Mouse (Mus musculus) stomach, embryonic 14.5 days (tissue): ENCODE data around the gene Snapc1. TPM values are rescaled to one million over a fixed set of nuclear protein-coding genes. Genes with fewer than 3 reads are reported as not detected.

Source experiments
- ATAC-seq: fragments of 200-750 bp; cut with Nextera tagmentation; 2 replicates; pipeline ENCODE4 v1.8.0; 2017; ENCODE audit warnings: low read depth, moderate TSS enrichment; ENCODE audit not compliant: insufficient number of reproducible peaks, insufficient read depth, low FRiP score
- H3K27ac ChIP-seq: fragments of 300-500 bp; sonication (generic); 2 replicates; pipeline ENCODE4 v1.5.1; 2014; ENCODE audit warnings: mild to moderate bottlenecking, low read length, moderate library complexity, mixed read lengths
- H3K27me3 ChIP-seq: fragments of 300-500 bp; sonication (generic); 2 replicates; pipeline ENCODE4 v1.6.1; 2014; ENCODE audit warnings: low read length, control low read depth, mixed read lengths; ENCODE audit not compliant: control insufficient read depth, insufficient read depth
- H3K36me3 ChIP-seq: fragments of 300-500 bp; sonication (generic); 2 replicates; pipeline ENCODE4 v1.6.1; 2014; ENCODE audit warnings: mild to moderate bottlenecking, control low read depth, low read length, moderate library complexity, mixed read lengths; ENCODE audit not compliant: control insufficient read depth, insufficient read depth
- H3K4me1 ChIP-seq: fragments of 300-500 bp; sonication (generic); 2 replicates; pipeline ENCODE4 v1.6.1; 2014; ENCODE audit warnings: low read length, control low read depth, mixed read lengths; ENCODE audit not compliant: control insufficient read depth, insufficient read depth
- H3K4me2 ChIP-seq: fragments of 300-500 bp; sonication (generic); replicated peaks from 2 replicates; pipeline ENCODE4 v1.6.1; 2014; ENCODE audit warnings: low read depth, low read length, control low read depth
- H3K4me3 ChIP-seq: fragments of 300-500 bp; sonication (generic); 2 replicates; pipeline ENCODE4 v1.5.1; 2014; ENCODE audit warnings: low read depth, low read length, control low read depth
- H3K9ac ChIP-seq: fragments of 300-500 bp; sonication (generic); replicated peaks from 2 replicates; pipeline ENCODE4 v1.6.1; 2014; ENCODE audit warnings: low read depth, mild to moderate bottlenecking, control low read depth, low read length, moderate library complexity, mixed read lengths
- H3K9me3 ChIP-seq: fragments of 300-500 bp; sonication (generic); 2 replicates; pipeline ENCODE4 v1.6.1; 2016; ENCODE audit warnings: low read depth, low read length, control low read depth; ENCODE audit not compliant: control insufficient read depth
- WGBS: fragments of 180-500 bp; shearing (Covaris S2); extraction: QIAGEN DNeasy Blood & Tissue Kit; methylation state at CpG from one replicate; pipeline ENCODE4 v1.1.7; 2014; 5-methylcytosine and 5-hydroxymethylcytosine counted together
- polyA plus RNA-seq: library from polyadenylated mRNA; unstranded; fragments of >200 nt; fragmentation: Nextera tagmentation; extraction: Ambion mirVana; gene quantifications from 2 replicates; pipeline ENCODE4 v1.2.1, GENCODE M21; 2014

Snapc1 gene
- 20.9 and 22.4 TPM in 2 replicates for polyA plus RNA-seq

DNA sequence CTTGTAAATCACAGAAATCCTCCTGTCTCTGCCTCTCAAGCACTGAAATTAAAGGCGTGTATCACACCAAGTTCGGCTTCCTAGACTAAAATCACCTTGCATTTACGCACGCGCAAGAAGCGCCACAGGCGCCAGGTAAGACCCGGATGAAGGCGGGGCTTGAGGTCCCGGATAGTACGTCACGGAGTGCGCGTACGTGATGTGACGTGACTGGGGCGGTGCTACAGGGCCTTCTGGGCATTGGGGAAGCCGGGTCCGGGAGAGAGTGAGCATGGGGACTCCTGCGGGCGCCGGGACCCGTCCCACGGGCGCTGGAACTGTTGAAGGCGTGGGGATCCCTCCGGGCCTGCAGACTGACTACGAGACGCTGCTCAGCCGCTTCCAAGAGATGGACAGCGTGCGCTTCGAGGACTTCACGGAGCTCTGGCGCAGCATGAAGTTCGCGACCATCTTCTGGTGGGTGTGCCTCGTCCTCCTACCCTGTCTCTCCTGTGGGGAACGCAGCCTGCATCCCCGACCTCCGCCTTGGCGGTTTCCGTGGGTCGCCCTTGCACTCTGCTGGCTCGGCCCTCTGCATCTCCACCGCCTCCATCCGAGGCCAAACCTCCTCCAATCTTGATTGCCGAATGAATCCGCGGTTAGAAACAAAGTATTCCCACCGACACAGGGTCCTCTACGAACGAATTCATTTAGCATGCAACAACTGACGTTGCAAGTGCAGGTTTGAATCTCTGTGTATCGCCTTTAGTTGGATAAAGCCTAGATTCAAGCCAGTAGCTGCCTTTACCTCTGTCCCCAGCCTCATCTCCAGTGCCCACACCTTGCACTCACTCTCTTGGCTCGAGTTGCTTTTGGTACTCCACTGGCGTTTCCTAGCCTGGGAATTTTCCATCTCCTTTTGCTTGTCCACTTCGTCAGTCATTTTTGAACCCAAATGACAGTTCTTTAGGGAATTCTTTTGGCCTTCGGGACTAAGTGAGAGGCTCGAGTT lies at the start of gene Snapc1:
Gene Snapc1, plus strand, starts transcription at position 191 of the 991 bp plus-strand sequence.
- Histone ChIP-seq H3K4me1 (peaks cover 6% of the 10 kb centered on the region), H3K36me3 (peaks cover 17% of the 10 kb centered on the region; the same call in 1 of the 2 replicates), H3K27me3 (no peaks in the 10 kb centered on the region), H3K27ac (peak within 1 kb of the TSS; percentile 68; the same call in 1 of the 2 replicates), H3K9me3 (no peaks in the 10 kb centered on the region), H3K4me2 (peak within 1 kb of the TSS; percentile 72), H3K4me3 (peak within 1 kb of the TSS; percentile 59), H3K9ac (peak within 1 kb of the TSS; percentile 49)
- 1% methylated on average over 60 of the region's 60 CpGs for WGBS
- ATAC-seq: peak; percentile 100

DNA sequence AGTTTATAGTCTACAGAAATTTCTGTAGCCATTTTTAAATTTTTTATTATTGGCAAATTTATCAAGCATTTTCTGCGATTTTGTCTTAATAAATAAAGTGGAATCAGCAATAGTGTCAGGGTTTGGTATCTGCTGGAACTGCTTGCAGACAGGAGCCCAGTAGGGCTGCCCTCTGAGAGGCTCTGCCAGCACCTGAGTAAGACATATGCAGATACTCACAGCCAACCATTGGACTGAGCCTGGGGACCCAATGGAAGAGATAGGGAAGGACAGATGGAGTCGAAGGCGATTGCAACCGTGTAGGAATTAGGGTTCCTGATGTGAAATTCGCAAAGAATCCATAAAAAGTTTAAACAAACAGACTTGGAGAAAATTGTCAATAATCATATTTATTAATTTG lies 45.8 kb upstream of the Snapc1 start:
- 94% methylated on average over 5 of the region's 5 CpGs for WGBS
- no peak overlapping the region for H3K4me2 ChIP-seq
- no peaks in the 10 kb centered on the region for H3K36me3 ChIP-seq
- no peaks in the 10 kb centered on the region for H3K27me3 ChIP-seq
- H3K4me3 ChIP-seq: no peak overlapping the region
- no peak overlapping the region for H3K9ac ChIP-seq
- ATAC-seq: no peak
- H3K4me1 ChIP-seq: no peaks in the 10 kb centered on the region
- no peak overlapping the region for H3K27ac ChIP-seq
- H3K9me3 ChIP-seq: no peaks in the 10 kb centered on the region

DNA sequence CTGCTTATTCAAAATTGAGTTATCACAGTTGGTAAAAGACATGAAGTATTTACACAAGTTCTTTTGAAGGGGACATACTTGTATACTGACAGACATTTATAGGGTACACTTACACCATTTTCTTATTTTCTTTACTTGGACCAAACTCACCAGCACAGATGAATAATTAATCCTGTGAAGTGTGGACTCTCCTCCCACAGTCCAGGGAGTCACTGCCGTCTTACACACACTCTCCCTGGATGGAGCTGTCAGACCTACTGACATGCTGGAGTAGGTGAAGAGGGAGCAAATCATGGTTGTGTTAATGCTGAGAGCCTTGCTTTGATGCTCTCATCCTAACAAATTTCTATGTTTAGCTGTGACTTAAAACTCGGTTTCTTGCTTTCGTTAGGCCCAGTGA lies 34.0 kb upstream of the Snapc1 start:
- 89% methylated on average over 3 of the region's 3 CpGs for WGBS
- Histone ChIP-seq H3K36me3 (peaks cover 32% of the 10 kb centered on the region), H3K27ac (no peak overlapping the region), H3K4me3 (no peak overlapping the region), H3K9me3 (no peaks in the 10 kb centered on the region), H3K9ac (no peak overlapping the region), H3K27me3 (no peaks in the 10 kb centered on the region), H3K4me1 (no peaks in the 10 kb centered on the region), H3K4me2 (no peak overlapping the region)
- ATAC-seq: no peak

DNA sequence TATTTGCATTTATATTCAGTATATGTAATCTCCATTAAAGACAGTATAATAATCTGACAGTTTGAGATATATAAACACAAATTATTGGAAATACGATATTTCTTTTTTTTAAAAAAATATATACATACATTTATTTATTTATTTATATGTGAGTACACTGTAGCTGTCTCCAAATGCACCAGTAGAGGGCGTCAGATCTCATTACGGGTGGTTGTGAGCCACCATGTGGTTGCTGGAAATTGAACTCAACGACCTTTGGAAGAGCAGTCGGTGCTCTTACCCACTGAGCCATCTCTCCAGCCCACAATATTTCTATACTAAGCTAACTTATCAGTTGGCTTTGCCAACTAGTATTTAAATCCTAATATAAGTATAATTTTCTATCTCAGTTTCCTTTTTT lies 33.0 kb upstream of the Snapc1 start:
- Histone ChIP-seq H3K4me2 (no peak overlapping the region), H3K4me1 (no peaks in the 10 kb centered on the region), H3K9me3 (no peaks in the 10 kb centered on the region), H3K9ac (no peak overlapping the region), H3K27me3 (no peaks in the 10 kb centered on the region), H3K27ac (no peak overlapping the region), H3K36me3 (peaks cover 36% of the 10 kb centered on the region), H3K4me3 (no peak overlapping the region)
- ATAC-seq: no peak
- 58% methylated on average over 5 of the region's 5 CpGs for WGBS

DNA sequence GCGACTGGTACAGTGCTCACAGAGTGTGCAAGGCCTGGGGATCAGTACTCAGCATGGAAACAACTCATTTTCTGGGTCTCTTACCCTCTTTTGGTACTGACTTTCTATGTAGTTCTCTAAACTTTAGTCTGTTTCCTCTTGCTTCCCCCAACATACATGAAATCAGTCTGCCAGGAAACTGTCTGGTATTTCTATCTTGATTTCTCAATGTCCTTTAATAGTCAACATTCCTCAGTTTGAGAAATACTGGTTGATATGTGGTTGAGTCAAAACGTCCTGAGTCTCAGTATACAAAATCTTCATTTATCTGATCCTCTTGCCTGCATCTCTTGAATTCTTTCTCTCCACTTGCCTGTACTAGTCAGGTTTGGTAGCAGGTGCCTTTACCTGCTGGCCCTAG lies 29.8 kb upstream of the Snapc1 start:
- WGBS: 86% methylated on average over 2 of the region's 2 CpGs
- no peak for ATAC-seq

DNA sequence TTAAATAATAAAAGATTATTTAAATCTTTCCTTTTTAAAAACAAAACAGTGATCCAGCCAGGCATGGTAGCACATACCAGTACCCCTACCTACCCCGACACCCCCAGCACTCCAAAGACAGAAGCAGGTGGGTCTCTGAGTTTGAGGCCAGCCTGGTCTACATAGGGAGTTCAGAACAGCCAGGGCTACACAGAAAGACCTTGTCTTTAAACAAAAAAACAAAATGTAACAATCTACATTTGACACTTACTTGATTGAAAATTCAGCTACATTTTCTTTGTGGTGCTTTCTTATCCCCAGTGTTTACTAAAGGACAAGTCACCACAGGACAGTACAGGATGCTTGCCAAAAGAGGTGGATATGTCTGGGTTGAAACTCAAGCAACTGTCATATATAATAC lies 26.9 kb upstream of the Snapc1 start, which contains the start of gene Gm49321:
Gene Gm49321, plus strand, starts transcription at position 301 of the 400 bp plus-strand sequence.
- H3K36me3 ChIP-seq: peaks cover 54% of the 10 kb centered on the region
- no peak within 1 kb of the TSS for H3K9ac ChIP-seq
- no peak within 1 kb of the TSS for H3K27ac ChIP-seq
- H3K4me2 ChIP-seq: no peak within 1 kb of the TSS
- 86% methylated on average over 1 of the region's 1 CpGs for WGBS
- no peaks in the 10 kb centered on the region for H3K9me3 ChIP-seq
- no peaks in the 10 kb centered on the region for H3K4me1 ChIP-seq
- H3K27me3 ChIP-seq: no peaks in the 10 kb centered on the region
- H3K4me3 ChIP-seq: no peak within 1 kb of the TSS
- ATAC-seq: no peak

More for the DNA sequence above, 29.8 kb upstream of the Snapc1 start:
- peaks cover 56% of the 10 kb centered on the region for H3K36me3 ChIP-seq
- no peak overlapping the region for H3K4me2 ChIP-seq
- no peaks in the 10 kb centered on the region for H3K4me1 ChIP-seq
- no peak overlapping the region for H3K27ac ChIP-seq
- no peaks in the 10 kb centered on the region for H3K27me3 ChIP-seq
- H3K9me3 ChIP-seq: no peaks in the 10 kb centered on the region
- no peak overlapping the region for H3K9ac ChIP-seq
- no peak overlapping the region for H3K4me3 ChIP-seq

DNA sequence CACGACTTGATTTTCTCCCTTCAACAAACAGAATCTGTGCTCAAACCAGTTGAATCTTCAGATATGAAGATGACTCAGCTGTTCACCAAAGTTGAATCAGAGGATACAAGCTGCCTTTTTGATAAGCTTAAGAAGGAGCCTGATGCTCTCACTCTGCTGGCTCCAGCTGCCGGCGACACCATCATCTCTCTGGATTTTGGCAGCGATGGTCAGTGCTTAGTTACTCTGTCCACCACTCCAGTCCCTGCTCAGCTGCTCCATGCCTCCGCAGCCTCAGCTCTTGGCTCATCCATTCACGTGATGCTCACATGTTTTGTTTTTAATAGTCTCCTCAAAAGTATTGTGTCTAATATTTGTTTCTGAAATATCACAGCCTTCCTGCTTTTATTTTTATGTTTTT lies 24.7 kb upstream of the Snapc1 start:
- no peak overlapping the region for H3K27ac ChIP-seq
- H3K4me2 ChIP-seq: no peak overlapping the region
- 88% methylated on average over 6 of the region's 6 CpGs for WGBS
- H3K9ac ChIP-seq: no peak overlapping the region
- no peak for ATAC-seq
- no peaks in the 10 kb centered on the region for H3K9me3 ChIP-seq
- H3K4me1 ChIP-seq: no peaks in the 10 kb centered on the region
- H3K27me3 ChIP-seq: no peaks in the 10 kb centered on the region
- H3K36me3 ChIP-seq: peaks cover 66% of the 10 kb centered on the region
- no peak overlapping the region for H3K4me3 ChIP-seq

DNA sequence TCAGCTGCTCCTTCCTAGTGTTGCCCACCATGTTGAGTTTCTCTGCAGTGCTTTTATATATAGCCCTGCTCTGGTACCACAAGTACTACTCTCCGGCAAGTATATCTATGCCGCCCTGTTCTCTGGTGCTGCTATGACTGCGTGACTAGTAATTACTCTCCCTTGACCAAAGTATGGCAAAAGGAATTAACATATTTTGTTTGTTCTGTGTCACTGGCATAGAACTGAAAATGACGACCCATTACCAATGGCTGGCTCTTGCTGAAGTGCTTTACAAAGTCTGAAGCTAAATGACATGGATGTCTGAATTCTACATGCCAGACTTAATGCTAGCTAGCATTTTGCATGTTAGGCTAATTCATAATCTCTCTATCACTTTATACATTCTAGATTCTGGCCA lies 15.9 kb upstream of the Snapc1 start:
- Histone ChIP-seq H3K27me3 (no peaks in the 10 kb centered on the region), H3K4me3 (no peak overlapping the region), H3K4me2 (no peak overlapping the region), H3K9me3 (no peaks in the 10 kb centered on the region), H3K4me1 (peaks cover 5% of the 10 kb centered on the region; the same call in 1 of the 2 replicates), H3K9ac (no peak overlapping the region), H3K27ac (no peak overlapping the region), H3K36me3 (peaks cover 21% of the 10 kb centered on the region)
- WGBS: 90% methylated on average over 4 of the region's 4 CpGs
- ATAC-seq: no peak
